17 mouse cellular contexts compared by ENCODE assay signal in genomic region chr11:78146168-78146567, GRCm38 (mm10). TPM values are rescaled to one million over a fixed set of nuclear protein-coding genes. Genes with fewer than 3 reads are reported as not detected.
DNase-seq lines count a peak whose midpoint lies in the region; ATAC-seq and TF ChIP-seq lines count a peak whose summit lies in the region.
"Had no signal": no experiment of that assay in that cellular context is flagged by ENCODE, and none has a peak within 500 bp of the region (broad histone marks: within the 10 kb centered on the region; RNA-seq: fewer than 3 reads in every experiment).

No protein-coding gene starts in this region.

- H3K9me3 ChIP-seq in embryonic facial prominence, embryonic 12.5 days = no peaks in the 10 kb centered on the region
- no peaks in the 10 kb centered on the region for H3K9me3 ChIP-seq in embryonic facial prominence, embryonic 10.5 days
- H3K9me3 ChIP-seq: heart, embryonic 15.5 days; liver, embryonic 13.5 days had no signal

- H3K4me1 ChIP-seq in embryonic facial prominence, embryonic 12.5 days = no peaks in the 10 kb centered on the region
- H3K4me1 ChIP-seq in embryonic facial prominence, embryonic 10.5 days = no peaks in the 10 kb centered on the region

- no peak overlapping the region for H3K9ac ChIP-seq in embryonic facial prominence, embryonic 12.5 days
- H3K9ac ChIP-seq: heart, embryonic 15.5 days; liver, embryonic 13.5 days had no signal

- H3K4me3 ChIP-seq in embryonic facial prominence, embryonic 12.5 days = no peak overlapping the region
- H3K4me3 ChIP-seq in embryonic facial prominence, embryonic 10.5 days = no peak overlapping the region
- no peak overlapping the region for H3K4me3 ChIP-seq in layer of hippocampus, adult 2 months
- H3K4me3 ChIP-seq: heart, embryonic 15.5 days; liver, embryonic 13.5 days had no signal

- no peaks in the 10 kb centered on the region for H3K27me3 ChIP-seq in embryonic facial prominence, embryonic 12.5 days
- no peaks in the 10 kb centered on the region for H3K27me3 ChIP-seq in embryonic facial prominence, embryonic 10.5 days (replicated peaks; ENCODE audit: low read depth, poor library complexity, severe bottlenecking)
- H3K27me3 ChIP-seq: heart, embryonic 15.5 days; liver, embryonic 13.5 days had no signal

- no peak for ATAC-seq in embryonic facial prominence, embryonic 12.5 days (ENCODE audit: insufficient number of reproducible peaks, insufficient read depth, low FRiP score, low TSS enrichment)
- no peak for ATAC-seq in megakaryocyte-erythroid progenitor cell, adult 5-6 weeks (replicated peaks; ENCODE audit: low FRiP score, low TSS enrichment, poor library complexity, severe bottlenecking)
- ATAC-seq: forebrain, embryonic 14.5 days; hindbrain, embryonic 16.5 days had no signal

- no peak for DNase-seq in embryonic facial prominence, embryonic 10.5 days (ENCODE audit: low spot score)
- no peak for DNase-seq in layer of hippocampus, adult 2 months (ENCODE audit: low spot score in 2 of 2)
- DNase-seq in layer of hippocampus, postnatal 10 days (ENCODE audit: low spot score in 2 of 2) = no peak
- DNase-seq in thymus, postnatal 14 days = peak; percentile 20
- DNase-seq in thymus, adult 18-20 months = no peak
- no peak for DNase-seq in gastrocnemius, adult 18-20 months (ENCODE audit: low spot score)
- DNase-seq: cerebellum, adult 2 months; gastrocnemius, postnatal 36 days; kidney, postnatal 14 days; liver, embryonic 13.5 days; right cerebral cortex, postnatal 4 days had no signal

- H3K27ac ChIP-seq in embryonic facial prominence, embryonic 12.5 days = 0 out of 2 replicates have a peak overlapping the region, but pooled peaks have one; percentile 31
- no peak overlapping the region for H3K27ac ChIP-seq in embryonic facial prominence, embryonic 10.5 days (replicated peaks)
- peak overlapping the region; percentile 51; the same call in 1 of the 2 replicates for H3K27ac ChIP-seq in layer of hippocampus, adult 2 months
- H3K27ac ChIP-seq: heart, embryonic 15.5 days; liver, embryonic 13.5 days had no signal

- WGBS in embryonic facial prominence, embryonic 12.5 days = 83% methylated on average over 5 of the region's 5 CpGs
- WGBS in embryonic facial prominence, embryonic 10.5 days = 88% methylated on average over 5 of the region's 5 CpGs

- H3K36me3 ChIP-seq in embryonic facial prominence, embryonic 12.5 days = peaks cover 70% of the 10 kb centered on the region
- peaks cover 82% of the 10 kb centered on the region for H3K36me3 ChIP-seq in embryonic facial prominence, embryonic 10.5 days (replicated peaks)

- TF ChIP-seq CTCF in layer of hippocampus, adult 2 months (conservative IDR thresholded peaks at IDR 0.05) = peak; percentile 56

- no peak overlapping the region for H3K4me2 ChIP-seq in embryonic facial prominence, embryonic 12.5 days (replicated peaks)
- H3K4me2 ChIP-seq: heart, embryonic 15.5 days; liver, embryonic 13.5 days had no signal

RNA-seq across cellular contexts. Expression of gene Traf4, which starts 19.2 kb away (rescaled TPM):
- polyA plus RNA-seq in embryonic facial prominence, embryonic 12.5 days (2016; fragmentation: Nextera tagmentation; extraction: Ambion mirVana) = 119 and 122 TPM in 2 replicates
- polyA plus RNA-seq in embryonic facial prominence, embryonic 10.5 days (2016; fragmentation: Nextera tagmentation; extraction: Ambion mirVana) = 151 and 157 TPM in 2 replicates
- total RNA-seq in layer of hippocampus, adult 2 months (2021) = 10 to 100 TPM; 11.1 to 13.3 TPM
- 10 to 100 TPM; 47.8 to 48.9 TPM for total RNA-seq in layer of hippocampus, postnatal 10 days (2021)
- total RNA-seq in megakaryocyte-erythroid progenitor cell, adult 5-6 weeks (2014; fragmentation: Nextera tagmentation) = 30.3 and 39.1 TPM in 2 replicates
- 10.3 and 18.0 TPM in 2 replicates for total RNA-seq in megakaryocyte-erythroid progenitor cell, adult 5-6 weeks (2017)
- 1 to 10 TPM; 2.0 to 2.2 TPM for total RNA-seq in gastrocnemius, adult 18-20 months (2021)

RNA-seq across cellular contexts. Expression of gene Nek8, which starts 30.3 kb away (rescaled TPM):
- 17.5 and 18.9 TPM in 2 replicates for polyA plus RNA-seq in embryonic facial prominence, embryonic 12.5 days (2016; fragmentation: Nextera tagmentation; extraction: Ambion mirVana)
- polyA plus RNA-seq in embryonic facial prominence, embryonic 10.5 days (2016; fragmentation: Nextera tagmentation; extraction: Ambion mirVana) = 13.5 and 15.3 TPM in 2 replicates
- total RNA-seq in layer of hippocampus, adult 2 months (2021) = 1 to 10 TPM; 2.6 to 3.3 TPM
- total RNA-seq in layer of hippocampus, postnatal 10 days (2021) = 1 to 10 TPM; 6.2 to 6.4 TPM
- 26.7 and 38.5 TPM in 2 replicates for total RNA-seq in megakaryocyte-erythroid progenitor cell, adult 5-6 weeks (2014; fragmentation: Nextera tagmentation)
- total RNA-seq in megakaryocyte-erythroid progenitor cell, adult 5-6 weeks (2017) = 3.7 and 7.4 TPM in 2 replicates
- total RNA-seq in gastrocnemius, adult 18-20 months (2021) = under 1 TPM; 0.37 to 0.50 TPM

RNA-seq across cellular contexts. Expression of gene Tlcd1, which starts 30.3 kb away (rescaled TPM):
- 13.5 and 14.2 TPM in 2 replicates for polyA plus RNA-seq in embryonic facial prominence, embryonic 12.5 days (2016; fragmentation: Nextera tagmentation; extraction: Ambion mirVana)
- 8.8 and 9.2 TPM in 2 replicates for polyA plus RNA-seq in embryonic facial prominence, embryonic 10.5 days (2016; fragmentation: Nextera tagmentation; extraction: Ambion mirVana)
- total RNA-seq in layer of hippocampus, adult 2 months (2021) = 10 to 100 TPM; 21.1 to 24.3 TPM
- total RNA-seq in layer of hippocampus, postnatal 10 days (2021) = 10 to 100 TPM; 37.0 to 38.8 TPM
- 24.4 and 25.2 TPM in 2 replicates for total RNA-seq in megakaryocyte-erythroid progenitor cell, adult 5-6 weeks (2014; fragmentation: Nextera tagmentation)
- total RNA-seq in megakaryocyte-erythroid progenitor cell, adult 5-6 weeks (2017) = 13.3 and 19.6 TPM in 2 replicates
- 1 to 10 TPM; 1.5 to 2.2 TPM for total RNA-seq in gastrocnemius, adult 18-20 months (2021)

RNA-seq across cellular contexts. Expression of gene Rpl23a, which starts 37.2 kb away (rescaled TPM):
- 1,221 and 1,230 TPM in 2 replicates for polyA plus RNA-seq in embryonic facial prominence, embryonic 12.5 days (2016; fragmentation: Nextera tagmentation; extraction: Ambion mirVana)
- 1,123 and 1,138 TPM in 2 replicates for polyA plus RNA-seq in embryonic facial prominence, embryonic 10.5 days (2016; fragmentation: Nextera tagmentation; extraction: Ambion mirVana)
- total RNA-seq in layer of hippocampus, adult 2 months (2021) = 100 to 1,000 TPM; 747 to 755 TPM
- total RNA-seq in layer of hippocampus, postnatal 10 days (2021) = 100 to 1,000 TPM; 878 to 942 TPM
- 5,168 and 5,735 TPM in 2 replicates for total RNA-seq in megakaryocyte-erythroid progenitor cell, adult 5-6 weeks (2014; fragmentation: Nextera tagmentation)
- total RNA-seq in megakaryocyte-erythroid progenitor cell, adult 5-6 weeks (2017) = 4,325 and 4,755 TPM in 2 replicates
- 100 to 1,000 TPM; 845 to 889 TPM for total RNA-seq in gastrocnemius, adult 18-20 months (2021)

RNA-seq across cellular contexts. Expression of gene Rab34, which starts 42.1 kb away (rescaled TPM):
- polyA plus RNA-seq in embryonic facial prominence, embryonic 12.5 days (2016; fragmentation: Nextera tagmentation; extraction: Ambion mirVana) = 164 and 181 TPM in 2 replicates
- 107 and 123 TPM in 2 replicates for polyA plus RNA-seq in embryonic facial prominence, embryonic 10.5 days (2016; fragmentation: Nextera tagmentation; extraction: Ambion mirVana)
- 10 to 100 TPM; 33.3 TPM for total RNA-seq in layer of hippocampus, adult 2 months (2021)
- total RNA-seq in layer of hippocampus, postnatal 10 days (2021) = 10 to 100 TPM; 40.9 to 42.2 TPM
- 4.8 TPM in 1 of 2 replicates, not detected in the other for total RNA-seq in megakaryocyte-erythroid progenitor cell, adult 5-6 weeks (2014; fragmentation: Nextera tagmentation)
- total RNA-seq in megakaryocyte-erythroid progenitor cell, adult 5-6 weeks (2017) = not detected in 2 replicates
- total RNA-seq in gastrocnemius, adult 18-20 months (2021) = 1 to 10 TPM; 2.5 to 3.5 TPM
- total RNA-seq: megakaryocyte, adult 5-6 weeks had no signal

Comparison
In these comparisons a context has a peak if more than half of its experiments do, and no peak if none do; other contexts are left out.
1. RNA of gene Tlcd1, which starts 30.3 kb away (total RNA-seq): 37.0 to 38.8 TPM in layer of hippocampus, postnatal 10 days, 13.3 to 25.2 TPM in megakaryocyte-erythroid progenitor cell, adult 5-6 weeks and 21.1 to 24.3 TPM in layer of hippocampus, adult 2 months; 1.5 to 2.2 TPM in gastrocnemius, adult 18-20 months; every median in the first group is over 4 times any median in the second.